Mouse (Mus musculus) layer of hippocampus, adult 11-12 months (tissue): ENCODE measurements at regions not wholly inside any gene's neighbourhood (a gene's known extent, or its start where the extent isn't known, plus 50 kb on each side); places are given as distances from the start of the nearest gene placed in this dataset.
A peak's percentile ranks its signal among the peaks of the same experiment; 100 is the strongest.
"Not testable (repeated sequence)": the region's sequence is repeated elsewhere in the genome, so short reads cannot be mapped to it uniquely, and the experiment has no call there.

ENCODE experiments used
- DNase-seq: peaks from one replicate; pipeline ENCODE4 v3.0.0; 2022; ENCODE audit warnings: low spot score

GRCm38 (mm10) chr11:71285193-71285592 lies 54.7 kb upstream of the Nlrp1b start:
- DNase-seq, result peak; percentile 3

DNA sequence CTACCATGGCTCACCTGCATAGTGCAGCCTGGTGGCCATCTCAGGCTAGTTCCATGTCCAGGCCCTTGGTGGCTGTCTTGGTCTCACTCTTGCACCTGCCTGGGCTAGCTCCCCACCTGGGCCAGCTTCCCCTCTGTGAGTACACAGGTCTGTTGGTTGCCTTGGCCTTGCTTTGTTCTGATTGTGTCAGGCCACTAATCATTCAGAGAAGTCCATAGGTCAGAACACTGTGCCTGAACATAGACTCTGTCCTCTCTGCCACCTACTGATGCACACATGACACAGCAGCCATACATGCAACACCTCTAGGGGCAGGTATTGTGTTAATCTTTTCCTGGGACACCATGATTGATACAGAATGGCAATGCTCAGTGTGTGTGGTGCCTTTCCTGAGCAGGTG lies 57.7 kb upstream of the Nlrp1b start:
- DNase-seq, result not testable (repeated sequence)

- no peak for DNase-seq
Measured at GRCm38 (mm10) chr11:71289490-71289889, 59.0 kb upstream of the Nlrp1b start.

DNA sequence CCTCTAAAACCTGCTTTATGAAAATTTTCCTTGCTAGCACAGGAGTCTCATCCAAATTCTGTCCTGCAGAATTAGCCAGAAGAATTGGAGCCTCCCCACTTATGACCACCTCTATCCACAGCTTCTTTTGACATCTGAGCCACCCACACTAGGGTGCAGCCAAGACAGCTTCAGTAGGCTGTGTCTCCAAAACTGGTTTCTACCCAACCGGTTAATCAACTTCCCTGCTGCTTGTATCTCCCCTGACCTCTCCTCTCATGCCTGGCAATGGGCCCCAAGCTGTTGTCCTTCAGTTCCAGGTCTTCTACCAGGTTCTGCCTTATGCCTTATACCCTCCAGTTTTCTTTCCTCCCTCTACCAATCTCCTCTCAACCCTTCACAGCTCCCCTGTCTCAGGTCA lies 68.9 kb upstream of the Nlrp1b start:
- no peak for DNase-seq

DNA sequence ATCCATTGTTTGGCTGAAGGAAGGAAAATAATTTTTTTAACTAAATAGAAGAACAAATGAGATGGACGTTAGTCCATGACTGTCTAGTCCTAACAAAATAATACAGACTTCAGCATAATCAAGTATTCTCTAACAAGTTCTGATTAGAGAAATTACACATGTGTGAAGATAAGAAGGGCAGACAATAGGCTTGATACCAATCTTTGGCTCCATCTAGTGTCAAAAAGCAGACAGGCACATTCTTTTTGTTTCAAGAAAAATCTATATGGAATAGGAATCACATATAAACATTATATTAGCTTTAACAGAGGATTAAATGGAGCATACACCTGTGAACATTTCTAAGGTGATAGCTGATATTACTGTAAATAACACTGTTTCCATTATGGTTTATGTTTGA lies 92.9 kb upstream of the Nlrp1b start:
- no peak for DNase-seq

- no peak for DNase-seq
Measured at GRCm38 (mm10) chr11:71337428-71337827, 106.9 kb upstream of the Nlrp1b start.

DNA sequence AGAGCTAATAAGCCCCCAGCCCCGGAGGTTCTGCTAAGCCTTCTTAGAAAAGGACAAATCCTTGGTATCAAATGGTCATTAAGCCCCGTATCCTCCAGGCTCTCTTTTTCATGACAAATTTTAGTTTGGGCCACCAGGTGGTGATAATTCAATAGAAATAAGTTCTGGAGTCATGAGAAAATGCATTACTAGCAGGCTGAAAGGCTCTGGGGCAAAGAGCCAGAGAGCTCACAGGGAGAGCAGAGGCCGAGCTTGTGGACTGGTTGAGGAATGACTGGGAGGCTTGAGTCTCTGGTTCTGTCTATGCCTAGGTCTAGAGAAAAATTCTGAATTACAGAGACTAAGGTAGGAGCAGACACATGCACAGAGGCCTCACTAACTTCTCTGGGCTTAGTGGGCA lies 115.5 kb upstream of the Nlrp1b start:
- peak; percentile 65 for DNase-seq

DNA sequence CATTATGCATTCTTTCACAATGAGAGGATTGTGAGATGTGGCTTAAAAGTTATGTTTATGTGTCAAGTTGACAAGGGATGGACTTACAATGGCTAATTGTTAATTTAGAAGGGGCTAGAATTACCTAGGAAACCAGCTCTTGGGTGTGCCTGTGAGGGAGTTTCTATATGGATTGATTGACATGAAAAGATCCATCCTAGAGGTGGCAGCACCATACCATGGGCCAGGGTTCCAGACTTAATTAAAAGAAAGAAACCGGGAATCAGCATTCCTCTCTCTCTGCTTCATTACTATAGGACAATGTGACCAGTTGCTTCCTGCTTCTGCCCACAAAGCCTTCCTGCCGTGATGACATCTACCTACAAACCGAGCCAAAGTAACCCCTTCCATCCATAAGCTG lies 126.6 kb upstream of the Nlrp1b start:
- DNase-seq, result no peak

- DNase-seq, result no peak
Measured at GRCm38 (mm10) chr11:71360856-71361255, 130.3 kb upstream of the Nlrp1b start.

DNA sequence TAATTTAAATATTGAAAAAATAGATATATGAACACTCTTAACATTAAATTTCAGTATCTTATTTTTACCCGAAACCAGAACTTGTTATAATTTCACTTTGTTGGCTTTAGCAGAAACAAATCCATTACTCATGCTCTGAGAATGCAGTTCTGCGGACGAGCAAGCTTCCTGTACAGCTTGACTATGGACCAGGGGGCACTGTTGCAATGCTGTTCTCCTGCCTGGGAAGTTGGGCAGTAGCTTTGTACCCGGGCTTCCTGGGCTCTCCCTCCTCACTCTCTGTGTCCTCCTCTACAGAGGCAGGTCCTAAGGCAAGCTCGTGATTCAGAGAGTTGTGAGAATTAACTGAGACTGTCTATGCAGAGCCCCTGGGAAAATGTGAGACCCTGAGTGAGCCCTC lies 141.3 kb upstream of the Nlrp1b start:
- DNase-seq, result no peak

GRCm38 (mm10) chr11:71375132-71375531 lies 144.6 kb upstream of the Nlrp1b start:
- no peak for DNase-seq

GRCm38 (mm10) chr11:71388411-71388810 lies 157.9 kb upstream of the Nlrp1b start:
- no peak for DNase-seq

- peak; percentile 31 for DNase-seq
Measured at GRCm38 (mm10) chr11:71389659-71390058, 159.1 kb upstream of the Nlrp1b start.

DNA sequence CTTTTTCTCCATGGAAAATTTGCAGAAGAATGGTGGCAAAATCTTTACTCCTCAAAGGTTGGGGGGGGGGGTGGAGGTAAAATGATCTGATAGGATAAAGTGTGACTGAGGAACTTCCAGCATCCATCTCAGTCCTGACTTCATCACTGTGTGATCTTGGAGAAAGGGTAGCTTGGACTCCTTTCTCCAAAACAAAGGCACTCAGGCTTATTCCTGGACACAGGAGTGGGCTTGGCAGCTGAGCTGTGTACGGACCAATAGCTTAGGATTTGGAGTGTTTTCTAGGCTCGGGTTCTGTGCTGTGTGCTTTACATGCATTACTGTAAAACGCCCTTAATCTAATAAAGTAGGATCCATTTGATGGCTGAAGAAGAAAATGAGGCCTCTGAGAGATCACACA lies 159.6 kb upstream of the Nlrp1b start:
- no peak for DNase-seq

DNA sequence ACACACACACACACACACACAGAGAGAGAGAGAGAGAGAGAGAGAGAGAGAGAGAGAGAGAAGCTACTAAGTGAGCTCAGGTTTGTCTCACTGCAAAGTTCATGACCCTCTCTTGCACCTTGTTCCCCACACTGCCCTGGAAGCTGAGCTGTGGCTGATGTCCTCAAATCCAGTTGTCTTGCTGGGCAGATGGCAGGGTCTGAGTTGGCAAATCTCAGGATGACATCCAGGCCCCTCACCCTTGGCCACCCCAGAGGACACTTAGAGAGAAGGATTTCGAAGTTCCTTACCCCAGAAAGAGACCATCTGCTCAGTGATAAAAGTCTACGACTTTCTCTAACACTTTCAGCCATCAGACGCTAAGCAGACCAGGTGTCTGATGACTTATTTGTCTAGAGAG lies 160.1 kb upstream of the Nlrp1b start:
- DNase-seq, result no peak

DNA sequence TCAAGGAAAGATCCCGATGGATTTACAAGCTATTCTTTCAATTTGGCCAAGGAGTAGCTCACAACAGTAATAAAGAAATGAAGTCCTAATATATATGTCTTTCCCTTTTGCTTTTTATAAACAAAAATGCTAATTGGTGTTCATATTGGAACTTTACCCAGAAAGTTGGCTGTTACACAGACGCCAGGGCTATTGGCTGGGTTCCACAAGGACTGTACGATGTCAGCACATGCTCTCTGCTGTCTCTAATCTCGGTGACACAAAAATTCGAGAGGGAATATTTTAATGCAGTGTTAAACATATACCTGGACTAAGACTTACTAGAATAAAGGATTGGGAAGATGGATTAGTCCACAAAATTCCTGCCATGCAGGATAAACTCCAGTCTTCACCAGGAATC lies 162.9 kb upstream of the Nlrp1b start:
- no peak for DNase-seq

GRCm38 (mm10) chr11:71395023-71395422 lies 164.5 kb upstream of the Nlrp1b start:
- no peak for DNase-seq

DNA sequence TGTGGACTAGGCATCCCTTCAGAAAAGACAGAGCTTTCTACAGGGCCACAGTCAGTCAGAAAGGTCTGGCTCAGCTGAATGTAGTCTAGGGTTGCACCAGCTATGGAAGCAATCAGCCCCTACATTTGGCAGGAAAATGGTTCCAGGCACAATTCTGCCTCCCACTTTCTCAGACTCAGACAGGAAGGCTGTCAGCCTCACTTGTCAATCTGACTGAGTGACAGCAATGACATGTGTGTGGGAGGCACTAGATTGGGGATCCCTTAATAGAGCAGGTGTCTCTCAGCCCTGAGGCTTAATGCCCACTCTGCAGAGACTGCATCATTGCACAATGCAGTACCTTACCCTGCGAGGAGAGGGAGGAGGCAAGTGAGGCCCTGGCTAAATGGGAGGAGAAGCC lies 165.1 kb upstream of the Nlrp1b start:
- no peak for DNase-seq

- no peak for DNase-seq
Measured at GRCm38 (mm10) chr11:71400351-71400750, 169.8 kb upstream of the Nlrp1b start.

GRCm38 (mm10) chr11:71401411-71402276 lies 171.1 kb upstream of the Nlrp1b start:
- no peak for DNase-seq

DNA sequence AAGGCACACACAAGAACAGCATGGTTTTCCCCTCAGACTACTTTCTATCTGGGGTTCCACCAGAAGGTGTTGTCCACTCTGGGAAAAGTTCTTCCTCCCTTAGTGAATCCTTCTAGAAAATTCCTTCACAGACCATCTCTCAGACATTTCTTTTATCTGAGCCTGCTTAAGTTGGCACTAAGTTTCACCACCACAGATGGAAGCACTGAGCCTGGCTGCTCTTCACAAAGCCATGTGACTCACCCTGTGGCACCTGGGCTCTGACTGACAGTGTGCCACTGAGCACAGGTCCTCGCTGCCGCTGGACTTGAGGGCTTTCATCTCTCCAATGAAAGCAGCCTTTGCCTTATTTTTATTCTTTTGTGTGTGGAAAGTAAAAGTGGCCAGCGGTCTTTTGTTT lies 173.8 kb upstream of the Nlrp1b start:
- DNase-seq, result no peak

- DNase-seq, result no peak
Measured at GRCm38 (mm10) chr11:71407043-71407442, 176.5 kb upstream of the Nlrp1b start.

- no peak for DNase-seq
Measured at GRCm38 (mm10) chr11:71409211-71409765, 178.8 kb upstream of the Nlrp1b start.

- no peak for DNase-seq
Measured at GRCm38 (mm10) chr11:71410582-71410981, 180.0 kb upstream of the Nlrp1b start.
